11 mouse cellular contexts compared by ENCODE assay signal in genomic region chr11:61487936-61488335, GRCm38 (mm10). TPM values are rescaled to one million over a fixed set of nuclear protein-coding genes. Genes with fewer than 3 reads are reported as not detected.
DNase-seq lines count a peak whose midpoint lies in the region; ATAC-seq lines count a peak whose summit lies in the region.
"Had no signal": no experiment of that assay in that cellular context is flagged by ENCODE, and none has a peak within 500 bp of the region (broad histone marks: within the 10 kb centered on the region; RNA-seq: fewer than 3 reads in every experiment).

No protein-coding gene starts in this region.

- 88% methylated on average over 7 of the region's 7 CpGs for WGBS in kidney, embryonic 16.5 days
- WGBS in forebrain, embryonic 16.5 days = 87% methylated on average over 7 of the region's 7 CpGs
- 66% methylated on average over 7 of the region's 7 CpGs for WGBS in neural tube, embryonic 15.5 days

- H3K27me3 ChIP-seq in kidney, embryonic 16.5 days (ENCODE audit: insufficient read depth, low read length) = no peaks in the 10 kb centered on the region
- H3K27me3 ChIP-seq in forebrain, embryonic 16.5 days (replicated peaks; ENCODE audit: control insufficient read depth, insufficient read depth, low read length) = no peaks in the 10 kb centered on the region
- no peaks in the 10 kb centered on the region for H3K27me3 ChIP-seq in neural tube, embryonic 15.5 days (replicated peaks)

- peak; percentile 32 to 41 for DNase-seq in cerebellum, postnatal 10 days
- no peak for DNase-seq in cerebellum, postnatal 4 days (ENCODE audit: low spot score in 2 of 2)
- DNase-seq in kidney, postnatal 4 days = no peak
- no peak for DNase-seq in embryo, embryonic 10.5 days (ENCODE audit: low spot score)
- DNase-seq in testis, postnatal 14 days (ENCODE audit: low spot score) = no peak
- DNase-seq: kidney, adult 11 months had no signal

- H3K4me1 ChIP-seq in kidney, embryonic 16.5 days (ENCODE audit: insufficient read depth, low read length) = peaks cover 60% of the 10 kb centered on the region
- H3K4me1 ChIP-seq in forebrain, embryonic 16.5 days (replicated peaks; ENCODE audit: control insufficient read depth, insufficient read depth, low read length) = peaks cover 74% of the 10 kb centered on the region
- H3K4me1 ChIP-seq in neural tube, embryonic 15.5 days = peaks cover 68% of the 10 kb centered on the region

- peaks cover 52% of the 10 kb centered on the region for H3K36me3 ChIP-seq in kidney, embryonic 16.5 days (ENCODE audit: insufficient read depth, low read length)
- peaks cover 34% of the 10 kb centered on the region for H3K36me3 ChIP-seq in forebrain, embryonic 16.5 days (ENCODE audit: control insufficient read depth, insufficient read depth)
- peaks cover 44% of the 10 kb centered on the region for H3K36me3 ChIP-seq in neural tube, embryonic 15.5 days

- H3K4me2 ChIP-seq in kidney, embryonic 16.5 days (replicated peaks; ENCODE audit: low read depth, low read length) = 0 out of 2 replicates have a peak overlapping the region, but pooled peaks have one; percentile 53
- no peak overlapping the region for H3K4me2 ChIP-seq in forebrain, embryonic 16.5 days (ENCODE audit: low read length)
- no peak overlapping the region for H3K4me2 ChIP-seq in neural tube, embryonic 15.5 days
- H3K4me2 ChIP-seq: liver, embryonic 12.5 days had no signal

- ATAC-seq in kidney, embryonic 16.5 days (ENCODE audit: low FRiP score, low TSS enrichment) = no peak
- no peak for ATAC-seq in forebrain, embryonic 16.5 days
- ATAC-seq in neural tube, embryonic 15.5 days (ENCODE audit: low FRiP score) = no peak
- ATAC-seq: liver, embryonic 12.5 days had no signal

- 0 out of 2 replicates have a peak overlapping the region, but pooled peaks have one; percentile 28 for H3K27ac ChIP-seq in kidney, embryonic 16.5 days (ENCODE audit: low read length)
- peak overlapping the region; percentile 53; the same call in 1 of the 2 replicates for H3K27ac ChIP-seq in forebrain, embryonic 16.5 days (ENCODE audit: low read length)
- H3K27ac ChIP-seq in neural tube, embryonic 15.5 days (replicated peaks) = peak overlapping the region; percentile 24; the same call in 1 of the 2 replicates
- H3K27ac ChIP-seq: heart, embryonic 10.5 days; liver, embryonic 12.5 days had no signal

- no peak overlapping the region for H3K9ac ChIP-seq in kidney, embryonic 16.5 days (replicated peaks; ENCODE audit: low read length)
- no peak overlapping the region for H3K9ac ChIP-seq in forebrain, embryonic 16.5 days (replicated peaks; ENCODE audit: low read depth, low read length)
- H3K9ac ChIP-seq in neural tube, embryonic 15.5 days (replicated peaks) = no peak overlapping the region
- H3K9ac ChIP-seq: liver, embryonic 12.5 days had no signal

- no peaks in the 10 kb centered on the region for H3K9me3 ChIP-seq in kidney, embryonic 16.5 days (ENCODE audit: low read length)
- H3K9me3 ChIP-seq in forebrain, embryonic 16.5 days (ENCODE audit: control insufficient read depth, low read length) = no peaks in the 10 kb centered on the region
- H3K9me3 ChIP-seq in neural tube, embryonic 15.5 days (replicated peaks) = no peaks in the 10 kb centered on the region
- H3K9me3 ChIP-seq: heart, embryonic 10.5 days; liver, embryonic 12.5 days had no signal

- no peak overlapping the region for H3K4me3 ChIP-seq in kidney, embryonic 16.5 days (ENCODE audit: low read length)
- no peak overlapping the region for H3K4me3 ChIP-seq in forebrain, embryonic 16.5 days (replicated peaks; ENCODE audit: low read length)
- no peak overlapping the region for H3K4me3 ChIP-seq in neural tube, embryonic 15.5 days (replicated peaks)
- H3K4me3 ChIP-seq: heart, embryonic 10.5 days; liver, embryonic 12.5 days had no signal

RNA-seq across cellular contexts. Expression of gene Mfap4, which starts 2.7 kb away (rescaled TPM):
- 164 and 181 TPM in 2 replicates for polyA plus RNA-seq in kidney, embryonic 16.5 days (2015; fragmentation: Nextera tagmentation; extraction: Ambion mirVana)
- polyA plus RNA-seq in forebrain, embryonic 16.5 days (2015; fragmentation: Nextera tagmentation; extraction: Ambion mirVana) = 47.4 and 55.0 TPM in 2 replicates
- polyA plus RNA-seq in neural tube, embryonic 15.5 days (2015; fragmentation: Nextera tagmentation; extraction: Ambion mirVana) = 48.3 and 73.6 TPM in 2 replicates

RNA-seq across cellular contexts. Expression of gene Mapk7, which starts 6.3 kb away (rescaled TPM):
- 62.5 and 65.0 TPM in 2 replicates for polyA plus RNA-seq in kidney, embryonic 16.5 days (2015; fragmentation: Nextera tagmentation; extraction: Ambion mirVana)
- 111 and 118 TPM in 2 replicates for polyA plus RNA-seq in forebrain, embryonic 16.5 days (2015; fragmentation: Nextera tagmentation; extraction: Ambion mirVana)
- polyA plus RNA-seq in neural tube, embryonic 15.5 days (2015; fragmentation: Nextera tagmentation; extraction: Ambion mirVana) = 65.9 and 67.7 TPM in 2 replicates

RNA-seq across cellular contexts. Expression of gene B9d1, which starts 17.0 kb away (rescaled TPM):
- 47.1 and 53.8 TPM in 2 replicates for polyA plus RNA-seq in kidney, embryonic 16.5 days (2015; fragmentation: Nextera tagmentation; extraction: Ambion mirVana)
- polyA plus RNA-seq in forebrain, embryonic 16.5 days (2015; fragmentation: Nextera tagmentation; extraction: Ambion mirVana) = 32.6 and 36.1 TPM in 2 replicates
- 28.6 and 31.2 TPM in 2 replicates for polyA plus RNA-seq in neural tube, embryonic 15.5 days (2015; fragmentation: Nextera tagmentation; extraction: Ambion mirVana)

RNA-seq across cellular contexts. Expression of gene Rnf112, which starts 34.0 kb away (rescaled TPM):
- 0.25 and 0.33 TPM in 2 replicates for polyA plus RNA-seq in kidney, embryonic 16.5 days (2015; fragmentation: Nextera tagmentation; extraction: Ambion mirVana)
- 22.6 and 35.7 TPM in 2 replicates for polyA plus RNA-seq in forebrain, embryonic 16.5 days (2015; fragmentation: Nextera tagmentation; extraction: Ambion mirVana)
- polyA plus RNA-seq in neural tube, embryonic 15.5 days (2015; fragmentation: Nextera tagmentation; extraction: Ambion mirVana) = 24.1 and 32.9 TPM in 2 replicates

Comparison
In these comparisons a context has a peak if more than half of its experiments do, and no peak if none do; other contexts are left out.
1. DNase-seq: peak in cerebellum, postnatal 10 days (2 of 2); none in cerebellum, postnatal 4 days (0 of 2), kidney, postnatal 4 days (0 of 2), embryo, embryonic 10.5 days (single experiment) and testis, postnatal 14 days (single experiment).
2. Peak in every context shown above with its lines, with median percentiles within 50 percentile points of each other: H3K27ac ChIP-seq.